Mouse (Mus musculus) macrophage (primary cell): ENCODE measurements around the gene Adcy1. TPM values are rescaled to one million over a fixed set of nuclear protein-coding genes. Genes with fewer than 3 reads are reported as not detected.

Source experiments
- H3K27ac ChIP-seq: fragments of 350-480 bp; formaldehyde crosslinking; 2 replicates; pipeline ENCODE4 v1.9.0; 2021
- H3K36me3 ChIP-seq: fragments of 350-480 bp; formaldehyde crosslinking; 2 replicates; pipeline ENCODE4 v1.9.0; 2021; ENCODE audit errors: inconsistent target
- H3K4me3 ChIP-seq: fragments of 350-480 bp; formaldehyde crosslinking; 2 replicates; pipeline ENCODE4 v1.9.0; 2021; ENCODE audit errors: inconsistent target
- H3K79me2 ChIP-seq: fragments of 350-480 bp; formaldehyde crosslinking; 2 replicates; pipeline ENCODE4 v1.9.0; 2021; ENCODE audit errors: inconsistent target
- WGBS: methylation state at CpG from one replicate; pipeline ENCODE4 v1.1.7; 2026; ENCODE audit warnings: inconsistent platforms; ENCODE audit not compliant: missing documents; 5-methylcytosine and 5-hydroxymethylcytosine counted together
- polyA plus RNA-seq: library from polyadenylated mRNA; stranded (reverse); fragments of 250-400 nt; gene quantifications from 3 replicates; pipeline ENCODE4 v1.2.4, GENCODE M21; 2018; ENCODE audit warnings: inconsistent platforms

Gene Adcy1
- polyA plus RNA-seq, 1 experiment from 2014 or later, result not detected

DNA sequence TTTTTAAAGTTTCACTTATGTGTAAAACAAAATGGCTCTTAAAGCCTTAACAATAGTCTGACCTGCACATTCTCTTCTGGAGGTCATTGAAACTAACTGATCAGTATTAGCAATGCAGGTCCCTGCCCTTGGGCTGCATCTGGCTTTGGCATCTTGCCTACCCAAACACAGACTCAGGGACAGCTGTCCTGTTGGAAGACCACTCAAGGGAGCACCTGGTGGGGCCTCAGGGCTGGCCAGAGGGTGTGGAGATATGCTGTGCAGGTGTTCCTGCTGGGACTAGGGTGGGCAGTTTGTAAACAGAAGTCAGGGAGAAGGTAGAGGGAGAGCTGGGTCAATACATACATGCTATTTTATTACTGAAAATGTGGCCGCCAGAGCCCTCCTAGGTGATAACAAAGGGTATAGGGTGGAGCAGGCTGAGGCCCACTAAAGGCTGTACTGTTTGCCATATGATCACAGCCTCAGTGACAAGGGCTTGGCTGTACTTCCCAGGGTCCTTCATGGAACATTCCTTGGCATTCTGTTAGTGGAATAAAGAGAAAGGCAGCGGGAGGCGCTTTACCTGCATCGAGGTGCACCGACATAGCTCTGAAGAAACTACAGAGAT lies 73.1 kb downstream of the Adcy1 start:
- H3K79me2 ChIP-seq, result no peaks in the 10 kb centered on the region
- 96% methylated on average over 5 of the region's 5 CpGs for WGBS

DNA sequence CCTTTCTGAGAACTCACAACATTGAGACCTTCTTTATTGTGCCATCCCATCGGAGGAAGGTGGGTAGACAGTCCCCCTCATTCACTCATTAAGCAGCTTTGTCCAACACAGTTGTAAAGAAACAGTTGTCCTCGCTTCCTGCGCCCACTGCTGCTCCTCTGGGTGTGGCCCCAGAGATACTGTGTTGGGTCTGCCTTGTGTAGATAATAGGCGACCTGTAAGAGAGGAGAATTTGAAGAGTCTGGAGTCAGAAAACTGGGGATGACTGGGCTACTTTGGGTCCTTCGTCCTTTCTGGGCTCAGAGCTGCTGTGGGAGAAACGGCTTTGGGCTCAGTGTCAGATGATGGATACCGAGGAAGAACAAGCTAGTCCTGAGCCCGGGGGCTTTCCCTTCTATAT lies 75.1 kb downstream of the Adcy1 start:
- no peaks in the 10 kb centered on the region for H3K36me3 ChIP-seq
- no peak overlapping the region for H3K27ac ChIP-seq
- WGBS, result 88% methylated on average over 8 of the region's 8 CpGs

More for the DNA sequence above, 73.1 kb downstream of the Adcy1 start:
- H3K27ac ChIP-seq, result no peak overlapping the region
- no peaks in the 10 kb centered on the region for H3K36me3 ChIP-seq
- H3K4me3 ChIP-seq, result no peak overlapping the region

GRCm38 (mm10) chr11:7140449-7140848 lies 77.2 kb downstream of the Adcy1 start:
- H3K36me3 ChIP-seq, result no peaks in the 10 kb centered on the region
- H3K27ac ChIP-seq, result no peak overlapping the region
- H3K79me2 ChIP-seq, result no peaks in the 10 kb centered on the region
- WGBS, result 100% methylated on average over 3 of the region's 3 CpGs
- no peak overlapping the region for H3K4me3 ChIP-seq

More for the DNA sequence above, 75.1 kb downstream of the Adcy1 start:
- no peak overlapping the region for H3K4me3 ChIP-seq
- H3K79me2 ChIP-seq, result no peaks in the 10 kb centered on the region

DNA sequence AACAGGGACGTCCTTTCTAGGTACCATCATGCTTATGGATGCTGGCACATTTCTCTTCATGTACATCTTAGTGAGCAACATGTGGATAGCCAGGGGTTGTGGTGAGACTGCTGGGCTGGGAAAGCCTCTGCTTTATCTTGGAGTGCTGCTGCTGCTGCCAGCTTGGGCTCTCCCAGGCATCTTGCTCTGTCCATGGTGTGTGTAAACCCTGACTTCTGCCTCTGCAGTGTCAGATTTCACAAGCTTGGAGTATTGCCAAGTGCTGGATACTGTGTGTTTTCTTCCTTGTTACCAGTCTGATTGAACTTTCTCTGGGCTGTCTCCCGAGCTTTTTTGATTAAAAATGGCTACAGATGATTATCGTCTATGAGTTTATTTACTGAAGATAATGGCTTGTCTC lies 79.4 kb downstream of the Adcy1 start:
- H3K4me3 ChIP-seq, result no peak overlapping the region
- no peaks in the 10 kb centered on the region for H3K36me3 ChIP-seq
- 71% methylated on average over 3 of the region's 3 CpGs for WGBS
- H3K27ac ChIP-seq, result no peak overlapping the region
- no peaks in the 10 kb centered on the region for H3K79me2 ChIP-seq

DNA sequence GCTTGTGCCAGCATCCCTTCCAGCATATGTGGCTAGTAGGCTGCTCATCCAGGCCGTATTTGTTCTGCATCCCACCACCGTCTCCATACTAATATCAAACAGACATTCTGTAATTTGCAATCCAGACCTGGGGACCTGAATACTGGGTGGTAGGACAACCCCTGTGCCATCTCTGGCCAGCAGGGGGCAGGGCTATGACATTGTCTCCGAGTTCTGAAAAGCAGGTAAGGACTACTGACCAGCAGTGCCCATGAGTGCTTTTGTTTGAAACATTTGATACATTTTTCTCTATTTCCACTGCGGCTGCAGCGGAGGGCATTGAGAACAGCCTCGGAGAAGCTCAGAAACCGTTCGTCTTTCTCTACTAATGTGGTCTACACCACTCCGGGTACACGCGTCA lies 81.1 kb downstream of the Adcy1 start:
- WGBS, result 87% methylated on average over 11 of the region's 11 CpGs
- Histone ChIP-seq H3K36me3 (no peaks in the 10 kb centered on the region), H3K4me3 (no peak overlapping the region), H3K79me2 (no peaks in the 10 kb centered on the region), H3K27ac (no peak overlapping the region)

GRCm38 (mm10) chr11:7145221-7145620 lies 81.9 kb downstream of the Adcy1 start:
- Histone ChIP-seq H3K79me2 (no peaks in the 10 kb centered on the region), H3K4me3 (no peak overlapping the region), H3K27ac (no peak overlapping the region), H3K36me3 (no peaks in the 10 kb centered on the region)
- WGBS, result 2% methylated on average over 4 of the region's 4 CpGs

- no peak overlapping the region for H3K4me3 ChIP-seq
- no peaks in the 10 kb centered on the region for H3K79me2 ChIP-seq
- no peaks in the 10 kb centered on the region for H3K36me3 ChIP-seq
- WGBS, result 93% methylated on average over 8 of the region's 8 CpGs
- H3K27ac ChIP-seq, result no peak overlapping the region
Measured at GRCm38 (mm10) chr11:7147536-7147935, 84.2 kb downstream of the Adcy1 start.

DNA sequence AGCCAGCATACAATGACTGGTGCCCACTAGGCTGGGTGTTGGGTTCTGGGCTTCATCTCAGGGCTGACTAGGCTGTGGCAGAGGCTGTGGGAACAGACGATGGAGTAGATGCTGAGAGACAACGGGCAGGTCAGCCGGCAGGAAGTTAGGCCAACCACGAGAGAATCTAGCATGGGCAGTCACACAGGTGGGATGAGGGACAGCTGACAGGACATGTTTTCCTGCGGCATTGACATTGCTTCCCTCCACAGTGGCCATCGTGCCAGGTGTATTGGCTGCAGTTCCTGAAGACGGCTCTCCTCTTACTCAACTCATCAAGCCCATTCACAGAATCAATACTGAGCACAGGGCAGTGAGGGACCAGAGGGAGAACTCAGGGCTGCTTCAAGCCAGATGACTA lies 84.7 kb downstream of the Adcy1 start:
- no peak overlapping the region for H3K4me3 ChIP-seq
- H3K36me3 ChIP-seq, result no peaks in the 10 kb centered on the region
- no peak overlapping the region for H3K27ac ChIP-seq
- 78% methylated on average over 6 of the region's 7 CpGs for WGBS
- H3K79me2 ChIP-seq, result no peaks in the 10 kb centered on the region

DNA sequence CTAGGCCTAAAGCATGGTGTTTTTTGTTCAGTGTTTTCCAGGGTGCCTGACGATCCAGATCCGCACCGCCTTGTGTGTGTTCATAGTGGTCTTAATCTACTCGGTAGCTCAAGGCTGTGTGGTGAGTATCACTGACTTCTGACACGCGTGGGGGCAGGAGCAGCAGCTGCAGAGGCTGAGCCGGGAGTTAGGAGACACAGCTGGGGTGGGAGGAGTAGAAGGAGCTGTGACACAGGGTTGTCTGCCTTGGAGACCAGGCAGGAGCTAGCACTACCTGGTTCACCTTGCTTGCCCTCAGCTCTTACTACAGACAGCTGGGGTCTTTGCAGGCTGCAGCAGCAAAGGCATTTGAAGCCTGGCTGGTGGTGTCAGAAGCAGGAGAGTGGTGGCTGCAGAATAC lies 86.2 kb downstream of the Adcy1 start:
- H3K4me3 ChIP-seq, result no peak overlapping the region
- H3K79me2 ChIP-seq, result no peaks in the 10 kb centered on the region
- H3K36me3 ChIP-seq, result no peaks in the 10 kb centered on the region
- no peak overlapping the region for H3K27ac ChIP-seq
- 83% methylated on average over 7 of the region's 7 CpGs for WGBS

DNA sequence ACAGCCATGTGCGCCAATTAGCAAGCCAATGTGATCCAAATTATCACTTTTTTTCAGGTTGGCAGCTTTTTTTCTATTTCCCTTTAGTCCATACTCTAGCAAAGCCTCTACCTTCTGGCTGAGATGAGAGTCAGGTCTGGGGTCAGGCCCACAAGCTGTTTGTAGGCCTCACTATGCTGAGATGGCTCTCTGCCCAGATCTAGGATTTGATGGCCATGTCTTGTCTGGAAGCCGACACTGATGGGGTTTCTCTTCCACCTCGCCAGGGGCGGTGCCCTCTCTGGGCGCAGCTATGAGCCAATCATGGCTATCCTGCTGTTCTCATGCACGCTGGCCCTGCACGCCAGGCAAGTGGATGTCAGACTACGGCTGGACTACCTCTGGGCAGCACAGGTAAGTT lies 87.2 kb downstream of the Adcy1 start:
- Histone ChIP-seq H3K79me2 (no peaks in the 10 kb centered on the region), H3K36me3 (no peaks in the 10 kb centered on the region), H3K4me3 (no peak overlapping the region), H3K27ac (no peak overlapping the region)
- WGBS, result 93% methylated on average over 8 of the region's 8 CpGs

GRCm38 (mm10) chr11:7152371-7152770 lies 89.1 kb downstream of the Adcy1 start:
- Histone ChIP-seq H3K36me3 (no peaks in the 10 kb centered on the region), H3K27ac (no peak overlapping the region), H3K4me3 (no peak overlapping the region), H3K79me2 (no peaks in the 10 kb centered on the region)
- WGBS, result 89% methylated on average over 12 of the region's 12 CpGs

DNA sequence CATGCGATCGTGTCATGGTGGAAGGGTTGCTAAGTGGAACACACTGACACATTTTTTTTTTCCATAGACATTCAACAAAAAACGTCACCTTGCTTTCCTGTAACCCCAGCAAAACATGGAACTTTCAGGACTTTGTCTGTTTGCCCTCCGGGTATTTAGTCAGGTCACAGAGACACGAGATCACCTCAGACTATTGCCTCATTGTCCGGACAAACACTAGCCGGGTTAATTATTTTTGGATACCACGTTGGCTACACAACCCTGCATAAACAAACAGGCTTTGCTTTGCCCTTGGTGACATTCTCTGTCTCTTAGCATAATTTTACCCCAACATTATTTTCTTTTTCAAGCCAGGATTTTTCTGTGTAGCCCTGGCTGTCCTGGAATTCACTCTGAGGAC lies 89.8 kb downstream of the Adcy1 start:
- Histone ChIP-seq H3K79me2 (no peaks in the 10 kb centered on the region), H3K4me3 (no peak overlapping the region), H3K36me3 (no peaks in the 10 kb centered on the region), H3K27ac (no peak overlapping the region)
- 77% methylated on average over 8 of the region's 8 CpGs for WGBS

DNA sequence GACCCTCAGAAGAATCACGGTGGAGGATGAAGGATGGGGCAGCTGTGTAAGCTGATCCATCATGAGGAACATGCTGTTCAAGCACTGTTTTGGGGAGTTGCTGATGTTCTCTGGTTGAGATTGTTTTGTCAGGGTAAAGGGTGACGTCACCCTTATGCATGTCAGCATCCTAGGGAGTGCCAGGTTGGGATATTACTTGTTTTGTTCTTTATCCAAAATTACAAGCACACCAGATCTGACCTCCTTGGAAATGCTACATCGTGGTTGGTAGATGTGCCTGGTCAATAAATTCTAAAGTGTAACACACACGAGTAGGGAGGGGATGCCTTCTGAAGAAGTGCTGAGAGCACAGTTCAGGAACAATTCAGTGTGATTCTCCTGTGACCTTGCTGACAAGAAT lies 93.1 kb downstream of the Adcy1 start:
- Histone ChIP-seq H3K4me3 (no peak overlapping the region), H3K79me2 (no peaks in the 10 kb centered on the region), H3K36me3 (no peaks in the 10 kb centered on the region), H3K27ac (no peak overlapping the region)
- 82% methylated on average over 4 of the region's 4 CpGs for WGBS

- Histone ChIP-seq H3K4me3 (no peak overlapping the region), H3K79me2 (no peaks in the 10 kb centered on the region), H3K27ac (no peak overlapping the region), H3K36me3 (no peaks in the 10 kb centered on the region)
- WGBS, result 93% methylated on average over 6 of the region's 6 CpGs
Measured at GRCm38 (mm10) chr11:7158196-7158595, 94.9 kb downstream of the Adcy1 start.

GRCm38 (mm10) chr11:7160146-7160545 lies 96.9 kb downstream of the Adcy1 start:
- 83% methylated on average over 6 of the region's 6 CpGs for WGBS
- Histone ChIP-seq H3K27ac (no peak overlapping the region), H3K79me2 (no peaks in the 10 kb centered on the region), H3K4me3 (no peak overlapping the region), H3K36me3 (no peaks in the 10 kb centered on the region)

- WGBS, result 60% methylated on average over 4 of the region's 4 CpGs
- Histone ChIP-seq H3K4me3 (no peak overlapping the region), H3K27ac (no peak overlapping the region), H3K36me3 (no peaks in the 10 kb centered on the region), H3K79me2 (no peaks in the 10 kb centered on the region)
Measured at GRCm38 (mm10) chr11:7160637-7161101, 97.4 kb downstream of the Adcy1 start.
